Mouse (Mus musculus): ENCODE data around the gene Zzef1. TPM values are rescaled to one million over a fixed set of nuclear protein-coding genes. Genes with fewer than 3 reads are reported as not detected.

Zzef1 gene
- polyA plus RNA-seq, 1 experiment: 9.5 TPM

DNA sequence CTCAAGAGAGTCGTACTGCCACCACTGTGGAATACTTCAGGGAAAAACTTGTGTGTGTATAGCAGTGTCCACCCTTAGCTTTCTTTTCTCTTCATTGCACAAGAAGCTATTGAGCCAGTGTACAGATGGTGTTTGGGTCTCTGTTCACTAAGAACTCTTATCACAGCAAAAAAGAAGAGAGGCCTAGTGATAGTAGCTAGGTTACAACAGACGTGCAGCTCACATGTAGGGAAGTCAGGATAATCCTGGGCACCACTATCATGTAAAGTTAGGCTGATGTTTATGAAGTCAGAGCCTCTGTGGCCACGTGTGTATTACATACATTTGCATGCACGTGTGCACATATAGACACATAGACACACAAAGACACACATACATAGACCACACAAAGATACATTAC, 55.2 kb downstream of the Zzef1 start:
- TF ChIP-seq POLR2A (IDR thresholded peaks at IDR 0.05; ENCODE audit: control insufficient read depth, low read depth, low read length) (no peak), CTCF (IDR thresholded peaks at IDR 0.05; ENCODE audit: control insufficient read depth, insufficient read depth, insufficient replicate concordance, low read depth, low read length) (no peak)
- H3K36me3 ChIP-seq (ENCODE audit: control insufficient read depth, insufficient read depth, low read length): peaks cover 5% of the 10 kb centered on the region

DNA sequence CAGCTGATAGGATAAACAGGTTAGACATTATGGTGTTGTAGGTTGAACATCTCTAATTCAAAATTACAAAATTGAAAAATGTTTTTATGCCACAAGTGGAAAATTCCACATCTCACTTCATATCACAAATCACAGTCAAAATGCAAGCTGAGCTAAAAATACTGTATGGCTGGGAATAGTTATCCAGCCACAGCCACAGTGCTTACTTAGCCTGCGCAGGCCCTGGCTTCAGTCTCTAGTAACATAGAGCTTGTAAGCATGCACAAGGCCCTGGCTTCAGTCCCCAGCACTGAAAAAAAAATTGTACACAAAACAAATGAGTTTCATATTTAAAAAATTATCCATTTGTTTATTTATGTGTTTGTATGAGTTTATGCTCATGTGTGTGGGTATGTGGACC, 56.1 kb downstream of the Zzef1 start:
- peaks cover 5% of the 10 kb centered on the region for H3K36me3 ChIP-seq (ENCODE audit: control insufficient read depth, insufficient read depth, low read length)
- H3K4me1 ChIP-seq (ENCODE audit: control insufficient read depth, insufficient read depth, low read length): no peaks in the 10 kb centered on the region
- no peak overlapping the region for H3K27ac ChIP-seq (ENCODE audit: control insufficient read depth, insufficient read depth, low read depth, low read length)
- H3K4me3 ChIP-seq (ENCODE audit: control insufficient read depth, low read depth, low read length): no peak overlapping the region
- no peaks in the 10 kb centered on the region for H3K27me3 ChIP-seq (ENCODE audit: control insufficient read depth, insufficient read depth, low read length)
- TF ChIP-seq CTCF (IDR thresholded peaks at IDR 0.05; ENCODE audit: control insufficient read depth, insufficient read depth, insufficient replicate concordance, low read depth, low read length) (no peak), POLR2A (IDR thresholded peaks at IDR 0.05; ENCODE audit: control insufficient read depth, low read depth, low read length) (no peak)

More for the DNA sequence above, 55.2 kb downstream of the Zzef1 start:
- H3K27ac ChIP-seq (ENCODE audit: control insufficient read depth, insufficient read depth, low read depth, low read length): no peak overlapping the region
- H3K4me3 ChIP-seq (ENCODE audit: control insufficient read depth, low read depth, low read length): no peak overlapping the region
- H3K4me1 ChIP-seq (ENCODE audit: control insufficient read depth, insufficient read depth, low read length): no peaks in the 10 kb centered on the region
- H3K27me3 ChIP-seq (ENCODE audit: control insufficient read depth, insufficient read depth, low read length): no peaks in the 10 kb centered on the region

DNA sequence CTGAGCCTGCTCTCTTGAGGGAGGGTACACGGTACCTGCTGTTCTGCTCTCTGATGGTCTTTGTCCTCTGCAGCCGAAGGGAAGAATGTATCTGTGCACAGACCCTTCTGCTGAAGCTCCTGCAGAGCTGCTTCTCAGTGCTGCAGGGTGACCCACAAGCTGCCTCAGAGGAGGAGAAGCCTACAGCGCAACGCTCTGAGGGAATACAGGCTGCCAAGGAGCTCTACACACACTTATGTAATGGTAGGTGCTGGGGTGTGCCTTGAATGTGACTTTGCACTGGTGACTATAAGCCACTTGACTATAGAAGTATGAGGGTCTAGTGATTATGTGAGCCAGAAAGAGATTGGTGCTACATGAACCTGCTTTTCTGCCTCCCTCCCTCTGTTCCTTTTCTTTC, 57.1 kb downstream of the Zzef1 start:
- H3K4me1 ChIP-seq (ENCODE audit: control insufficient read depth, insufficient read depth, low read length): no peaks in the 10 kb centered on the region
- H3K27ac ChIP-seq (ENCODE audit: control insufficient read depth, insufficient read depth, low read depth, low read length): no peak overlapping the region
- H3K27me3 ChIP-seq (ENCODE audit: control insufficient read depth, insufficient read depth, low read length): no peaks in the 10 kb centered on the region
- TF ChIP-seq POLR2A (IDR thresholded peaks at IDR 0.05; ENCODE audit: control insufficient read depth, low read depth, low read length) (no peak), CTCF (IDR thresholded peaks at IDR 0.05; ENCODE audit: control insufficient read depth, insufficient read depth, insufficient replicate concordance, low read depth, low read length) (no peak)
- H3K36me3 ChIP-seq (ENCODE audit: control insufficient read depth, insufficient read depth, low read length): peaks cover 5% of the 10 kb centered on the region
- no peak overlapping the region for H3K4me3 ChIP-seq (ENCODE audit: control insufficient read depth, low read depth, low read length)

DNA sequence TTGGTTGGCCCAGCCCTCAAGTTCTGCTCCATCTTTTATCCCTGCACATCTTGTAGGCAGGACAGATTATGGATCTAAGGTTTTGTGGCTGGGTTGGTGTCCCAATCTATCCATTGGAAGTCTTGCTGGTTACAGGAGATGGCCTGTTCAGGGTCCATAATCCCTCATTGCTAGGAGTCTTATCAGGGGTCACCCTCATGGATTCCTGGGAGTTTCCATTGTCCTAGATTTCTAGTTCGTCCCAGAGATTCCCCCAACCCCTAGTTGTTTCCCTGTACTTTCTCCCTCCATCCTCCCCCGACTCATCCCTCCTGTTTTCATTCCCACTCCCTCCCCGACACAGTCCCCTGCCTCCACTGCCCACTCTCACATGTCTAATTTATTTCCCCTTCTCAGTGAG, 58.2 kb downstream of the Zzef1 start:
- Histone ChIP-seq H3K36me3 (ENCODE audit: control insufficient read depth, insufficient read depth, low read length) (peaks cover 5% of the 10 kb centered on the region), H3K27me3 (ENCODE audit: control insufficient read depth, insufficient read depth, low read length) (no peaks in the 10 kb centered on the region), H3K4me3 (ENCODE audit: control insufficient read depth, low read depth, low read length) (no peak overlapping the region), H3K4me1 (ENCODE audit: control insufficient read depth, insufficient read depth, low read length) (no peaks in the 10 kb centered on the region), H3K27ac (ENCODE audit: control insufficient read depth, insufficient read depth, low read depth, low read length) (no peak overlapping the region)
- TF ChIP-seq CTCF (IDR thresholded peaks at IDR 0.05; ENCODE audit: control insufficient read depth, insufficient read depth, insufficient replicate concordance, low read depth, low read length) (no peak), POLR2A (IDR thresholded peaks at IDR 0.05; ENCODE audit: control insufficient read depth, low read depth, low read length) (no peak)

DNA sequence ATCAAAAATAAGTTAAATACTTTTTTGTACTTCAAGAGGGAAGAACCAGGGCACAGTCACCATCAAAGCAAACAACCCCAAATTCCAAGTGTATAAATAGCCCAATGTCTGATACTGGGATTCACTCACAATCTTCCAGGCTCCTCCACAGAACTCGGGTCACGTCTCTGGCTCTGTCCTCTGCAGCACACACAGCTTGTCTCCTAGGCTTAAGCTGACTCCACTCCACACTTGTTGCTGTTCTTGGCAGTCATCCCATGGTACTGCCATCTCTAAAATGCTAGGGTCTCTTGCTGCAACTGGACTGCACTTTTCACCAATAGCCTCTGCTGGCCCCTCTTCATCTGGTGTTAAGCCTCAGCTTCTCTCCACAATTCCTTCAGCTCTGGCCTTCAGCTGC, 60.7 kb downstream of the Zzef1 start:
- H3K36me3 ChIP-seq (ENCODE audit: control insufficient read depth, insufficient read depth, low read length): peaks cover 1% of the 10 kb centered on the region; the same call in 1 of the 2 replicates

DNA sequence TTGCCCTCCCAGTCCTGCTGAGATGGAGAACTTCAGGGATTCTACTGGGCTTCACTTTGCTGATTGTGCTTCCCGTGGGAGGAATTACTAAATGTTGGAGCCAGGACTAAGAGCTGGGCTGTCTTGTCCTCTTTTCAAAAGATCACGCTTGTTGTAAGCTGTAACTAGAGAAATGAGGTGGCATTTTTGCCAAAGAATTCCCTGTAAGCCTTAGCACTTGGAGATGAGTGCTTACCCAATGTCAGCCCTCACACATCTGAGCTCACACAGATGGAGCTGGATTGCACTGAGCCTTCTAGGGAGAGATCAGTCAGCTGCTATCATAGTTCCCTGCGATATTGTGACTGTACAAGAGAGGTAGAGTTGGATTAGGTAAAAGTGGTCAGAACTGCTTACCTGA, 65.2 kb downstream of the Zzef1 start:
- H3K4me3 ChIP-seq (ENCODE audit: control insufficient read depth, low read depth, low read length): no peak overlapping the region
- H3K36me3 ChIP-seq (ENCODE audit: control insufficient read depth, insufficient read depth, low read length): peaks cover 2% of the 10 kb centered on the region
- TF ChIP-seq CTCF (IDR thresholded peaks at IDR 0.05; ENCODE audit: control insufficient read depth, insufficient read depth, insufficient replicate concordance, low read depth, low read length) (no peak), POLR2A (IDR thresholded peaks at IDR 0.05; ENCODE audit: control insufficient read depth, low read depth, low read length) (no peak)

More for the DNA sequence above, 60.7 kb downstream of the Zzef1 start:
- TF ChIP-seq POLR2A (IDR thresholded peaks at IDR 0.05; ENCODE audit: control insufficient read depth, low read depth, low read length) (no peak), CTCF (IDR thresholded peaks at IDR 0.05; ENCODE audit: control insufficient read depth, insufficient read depth, insufficient replicate concordance, low read depth, low read length) (no peak)
- Histone ChIP-seq H3K27ac (ENCODE audit: control insufficient read depth, insufficient read depth, low read depth, low read length) (no peak overlapping the region), H3K4me1 (ENCODE audit: control insufficient read depth, insufficient read depth, low read length) (no peaks in the 10 kb centered on the region), H3K4me3 (ENCODE audit: control insufficient read depth, low read depth, low read length) (no peak overlapping the region), H3K27me3 (ENCODE audit: control insufficient read depth, insufficient read depth, low read length) (no peaks in the 10 kb centered on the region)

DNA sequence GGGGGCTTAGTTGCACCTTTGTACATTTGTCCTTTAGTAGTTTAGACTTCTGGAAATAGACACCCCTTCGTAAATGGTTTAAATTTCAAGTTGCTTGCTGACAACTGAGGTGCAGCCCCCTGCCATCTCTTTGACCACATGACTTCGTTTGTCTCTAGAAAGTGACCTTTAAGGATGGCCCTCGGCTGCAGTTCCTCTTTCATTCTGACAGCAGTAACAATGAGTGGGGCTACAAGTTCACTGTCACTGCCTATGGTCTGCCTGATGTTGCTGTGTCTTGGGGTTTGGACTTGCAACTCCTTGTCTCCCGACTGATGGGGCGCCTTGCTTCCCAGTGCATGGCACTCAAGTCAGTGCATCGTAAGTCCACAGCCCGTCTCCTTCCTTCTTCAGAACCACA, 70.4 kb downstream of the Zzef1 start:
- Histone ChIP-seq H3K36me3 (ENCODE audit: control insufficient read depth, insufficient read depth, low read length) (peaks cover 1% of the 10 kb centered on the region), H3K27ac (ENCODE audit: control insufficient read depth, insufficient read depth, low read depth, low read length) (no peak overlapping the region), H3K4me1 (ENCODE audit: control insufficient read depth, insufficient read depth, low read length) (no peaks in the 10 kb centered on the region), H3K4me3 (ENCODE audit: control insufficient read depth, low read depth, low read length) (no peak overlapping the region), H3K27me3 (ENCODE audit: control insufficient read depth, insufficient read depth, low read length) (no peaks in the 10 kb centered on the region)
- no peak for TF ChIP-seq CTCF (IDR thresholded peaks at IDR 0.05; ENCODE audit: control insufficient read depth, insufficient read depth, insufficient replicate concordance, low read depth, low read length)
- no peak for TF ChIP-seq POLR2A (IDR thresholded peaks at IDR 0.05; ENCODE audit: control insufficient read depth, low read depth, low read length)

More for the DNA sequence above, 65.2 kb downstream of the Zzef1 start:
- no peak overlapping the region for H3K27ac ChIP-seq (ENCODE audit: control insufficient read depth, insufficient read depth, low read depth, low read length)
- no peaks in the 10 kb centered on the region for H3K27me3 ChIP-seq (ENCODE audit: control insufficient read depth, insufficient read depth, low read length)
- H3K4me1 ChIP-seq (ENCODE audit: control insufficient read depth, insufficient read depth, low read length): no peaks in the 10 kb centered on the region

DNA sequence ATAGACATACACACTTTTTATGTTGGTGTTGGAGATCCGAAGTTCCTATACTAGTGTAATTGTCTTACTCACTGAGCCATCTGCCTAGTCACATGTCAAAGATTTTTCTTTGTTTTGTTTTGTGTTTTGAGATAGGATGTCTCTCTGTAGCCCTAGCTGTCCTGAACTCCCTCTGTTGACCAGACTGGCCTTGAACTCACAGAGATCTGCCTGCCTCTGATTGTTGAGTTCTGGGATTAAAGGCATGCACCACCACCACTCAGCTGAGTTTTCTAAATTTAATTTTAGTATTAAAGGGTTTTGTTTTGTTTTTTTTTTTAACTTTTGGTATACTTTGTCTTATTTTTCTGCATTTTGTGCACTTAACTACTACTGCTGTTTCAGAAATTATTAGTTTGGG, 76.0 kb downstream of the Zzef1 start:
- Histone ChIP-seq H3K27ac (ENCODE audit: control insufficient read depth, insufficient read depth, low read depth, low read length) (no peak overlapping the region), H3K4me1 (ENCODE audit: control insufficient read depth, insufficient read depth, low read length) (no peaks in the 10 kb centered on the region), H3K27me3 (ENCODE audit: control insufficient read depth, insufficient read depth, low read length) (no peaks in the 10 kb centered on the region), H3K4me3 (ENCODE audit: control insufficient read depth, low read depth, low read length) (no peak overlapping the region), H3K36me3 (ENCODE audit: control insufficient read depth, insufficient read depth, low read length) (peaks cover 4% of the 10 kb centered on the region)
- no peak for TF ChIP-seq CTCF (IDR thresholded peaks at IDR 0.05; ENCODE audit: control insufficient read depth, insufficient read depth, insufficient replicate concordance, low read depth, low read length)
- no peak for TF ChIP-seq POLR2A (IDR thresholded peaks at IDR 0.05; ENCODE audit: control insufficient read depth, low read depth, low read length)
